Mouse (Mus musculus): ENCODE results near the gene Yars. TPM values are rescaled to one million over a fixed set of nuclear protein-coding genes. Genes with fewer than 3 reads are reported as not detected.

The Yars gene
- polyA plus RNA-seq, 1 experiment from 2014 or later = 92.2 TPM

DNA sequence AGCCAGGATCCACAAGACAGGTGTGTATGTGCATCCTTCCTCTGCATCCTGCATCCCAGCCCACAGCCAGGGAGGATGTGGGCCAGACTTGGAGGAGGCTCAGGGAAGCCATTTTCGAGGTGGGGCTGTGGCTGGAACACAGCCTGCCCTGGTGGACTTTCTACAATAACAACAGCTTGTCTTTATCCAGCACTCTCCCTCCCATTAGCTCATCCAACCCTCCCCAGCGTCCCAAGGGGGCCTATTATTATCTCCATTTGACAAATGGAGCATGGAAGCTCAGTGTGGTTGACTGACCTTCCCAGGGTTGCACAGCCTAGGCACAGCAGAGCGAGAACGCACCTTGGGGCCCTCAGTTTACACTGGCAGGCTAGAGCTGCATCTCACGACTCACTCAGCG is 71.1 kb downstream of the Yars start:
- Histone ChIP-seq H3K4me2 (no peak overlapping the region), H3K9me3 (ENCODE audit: low read depth, low read length) (no peaks in the 10 kb centered on the region), H3K27ac (ENCODE audit: low read depth) (no peak overlapping the region), H3K27me3 (ENCODE audit: insufficient read depth, low read length) (no peaks in the 10 kb centered on the region; the same call in 1 of the 2 replicates), H3K4me1 (ENCODE audit: insufficient read depth) (peaks cover 19% of the 10 kb centered on the region), H3K9ac (no peak overlapping the region), H3K36me3 (ENCODE audit: insufficient read depth) (no peaks in the 10 kb centered on the region), H3K4me3 (ENCODE audit: low read depth, low read length) (no peak overlapping the region)
- DNase-seq (peak; percentile 41), ATAC-seq (ENCODE audit: insufficient read depth) (no peak)
- TF ChIP-seq CTCF (IDR thresholded peaks at IDR 0.05; ENCODE audit: low read depth) = no peak
- 20% methylated on average over 6 of the region's 6 CpGs for WGBS

GRCm38 (mm10) chr4:129261196-129261595 is 71.6 kb downstream of the Yars start, which contains the start of gene C77080:
TSS of gene C77080 (minus strand) at chr4:129261404.
- H3K9ac ChIP-seq = no peak within 1 kb of the TSS

DNA sequence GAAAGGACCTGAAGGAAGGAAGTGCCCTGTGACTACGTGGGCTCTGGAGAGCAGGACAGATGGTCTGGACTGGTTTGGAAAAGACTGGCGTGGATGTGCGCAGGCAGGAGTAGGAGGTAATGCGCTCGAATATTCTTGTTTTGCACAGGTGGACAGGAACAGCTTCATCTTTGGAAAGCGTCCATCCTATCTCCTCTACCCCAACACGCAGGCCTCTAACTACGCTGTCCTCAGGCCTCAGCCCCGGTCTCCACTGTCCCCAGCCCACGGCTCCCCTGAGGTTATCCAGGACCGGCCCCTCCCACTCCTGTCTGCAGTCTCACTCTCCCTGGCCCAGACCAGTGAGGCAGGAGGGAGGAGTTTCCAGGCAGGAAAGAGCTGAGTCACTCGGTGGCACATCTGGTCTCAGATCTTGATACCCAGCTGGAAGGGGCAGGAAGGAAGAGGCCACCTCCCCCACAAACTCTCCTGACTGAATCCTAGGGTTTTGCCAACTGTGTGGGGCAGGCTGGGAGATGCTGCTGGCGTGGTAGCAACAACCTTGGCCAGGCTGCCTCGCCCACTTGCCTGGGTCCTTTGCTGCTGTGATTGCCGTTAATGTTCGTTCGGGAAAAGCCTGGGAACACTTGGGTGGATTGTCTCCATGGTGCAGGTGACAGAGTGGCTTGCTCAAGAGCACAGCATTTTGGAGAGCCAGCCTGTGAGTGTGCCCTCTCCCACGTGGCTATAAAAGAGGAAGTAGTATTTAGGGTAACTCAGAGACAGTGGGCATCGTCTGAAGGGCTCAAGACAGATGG is 73.9 kb downstream of the Yars start:
- H3K9me3 ChIP-seq (ENCODE audit: low read depth, low read length) = no peaks in the 10 kb centered on the region
- H3K4me2 ChIP-seq = peak overlapping the region; percentile 27; the same call in 1 of the 2 replicates
- peak overlapping the region; percentile 58; the same call in 1 of the 2 replicates for H3K27ac ChIP-seq (ENCODE audit: low read depth)
- ATAC-seq (ENCODE audit: insufficient read depth) = peak; percentile 88
- peak; percentile 74 for DNase-seq
- 25% methylated on average over 19 of the region's 19 CpGs for WGBS
- no peaks in the 10 kb centered on the region; the same call in 1 of the 2 replicates for H3K27me3 ChIP-seq (ENCODE audit: insufficient read depth, low read length)
- no peak for TF ChIP-seq CTCF (IDR thresholded peaks at IDR 0.05; ENCODE audit: low read depth)
- 0 out of 2 replicates have a peak, but pooled peaks cover 8% of the 10 kb centered on the region for H3K4me1 ChIP-seq (ENCODE audit: insufficient read depth)
- no peak overlapping the region for H3K4me3 ChIP-seq (ENCODE audit: low read depth, low read length)
- no peaks in the 10 kb centered on the region for H3K36me3 ChIP-seq (ENCODE audit: insufficient read depth)
- H3K9ac ChIP-seq = no peak overlapping the region

More at GRCm38 (mm10) chr4:129261196-129261595, 71.6 kb downstream of the Yars start, which contains the start of gene C77080:
- peaks cover 18% of the 10 kb centered on the region for H3K4me1 ChIP-seq (ENCODE audit: insufficient read depth)
- WGBS = 10% methylated on average over 4 of the region's 4 CpGs
- no peak for TF ChIP-seq CTCF (IDR thresholded peaks at IDR 0.05; ENCODE audit: low read depth)
- no peaks in the 10 kb centered on the region for H3K9me3 ChIP-seq (ENCODE audit: low read depth, low read length)
- no peak within 1 kb of the TSS for H3K27ac ChIP-seq (ENCODE audit: low read depth)
- no peaks in the 10 kb centered on the region; the same call in 1 of the 2 replicates for H3K27me3 ChIP-seq (ENCODE audit: insufficient read depth, low read length)
- ATAC-seq (ENCODE audit: insufficient read depth) = no peak
- no peaks in the 10 kb centered on the region for H3K36me3 ChIP-seq (ENCODE audit: insufficient read depth)
- no peak within 1 kb of the TSS for H3K4me2 ChIP-seq
- H3K4me3 ChIP-seq (ENCODE audit: low read depth, low read length) = no peak within 1 kb of the TSS
- DNase-seq = no peak

GRCm38 (mm10) chr4:129266191-129266590 is 76.6 kb downstream of the Yars start:
- DNase-seq = no peak
- Histone ChIP-seq H3K4me3 (ENCODE audit: low read depth, low read length) (no peak overlapping the region), H3K4me1 (ENCODE audit: insufficient read depth) (0 out of 2 replicates have a peak, but pooled peaks cover 6% of the 10 kb centered on the region), H3K4me2 (no peak overlapping the region), H3K9ac (no peak overlapping the region), H3K27ac (ENCODE audit: low read depth) (no peak overlapping the region), H3K9me3 (ENCODE audit: low read depth, low read length) (no peaks in the 10 kb centered on the region), H3K27me3 (ENCODE audit: insufficient read depth, low read length) (no peaks in the 10 kb centered on the region), H3K36me3 (ENCODE audit: insufficient read depth) (no peaks in the 10 kb centered on the region)
- no peak for TF ChIP-seq CTCF (IDR thresholded peaks at IDR 0.05; ENCODE audit: low read depth)
- ATAC-seq (ENCODE audit: insufficient read depth) = no peak
- 80% methylated on average over 4 of the region's 4 CpGs for WGBS

DNA sequence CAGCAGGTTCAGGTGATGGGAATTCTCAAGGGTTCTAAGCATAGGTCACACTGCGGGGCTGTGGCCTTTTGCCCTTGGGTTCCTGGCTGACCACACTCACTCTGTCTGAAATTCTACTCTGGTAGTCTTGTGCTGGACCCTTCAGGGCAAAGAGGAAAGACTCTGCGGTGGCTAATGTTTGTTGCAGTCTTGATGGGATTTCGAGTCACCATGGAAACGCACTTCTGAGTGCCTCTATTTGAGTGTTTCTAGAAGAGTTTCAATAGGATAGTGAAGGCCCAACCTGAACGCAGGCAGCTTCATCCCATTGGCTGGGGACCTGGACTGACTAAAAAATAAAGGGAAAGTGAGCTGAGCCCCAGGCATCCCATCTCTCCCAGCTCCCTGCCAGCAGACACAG is 77.3 kb downstream of the Yars start:
- ATAC-seq (ENCODE audit: insufficient read depth) (no peak), DNase-seq (peak; percentile 49)
- WGBS = 69% methylated on average over 5 of the region's 5 CpGs
- Histone ChIP-seq H3K4me3 (ENCODE audit: low read depth, low read length) (no peak overlapping the region), H3K9ac (no peak overlapping the region), H3K36me3 (ENCODE audit: insufficient read depth) (no peaks in the 10 kb centered on the region), H3K27ac (ENCODE audit: low read depth) (no peak overlapping the region), H3K4me1 (ENCODE audit: insufficient read depth) (0 out of 2 replicates have a peak, but pooled peaks cover 6% of the 10 kb centered on the region), H3K27me3 (ENCODE audit: insufficient read depth, low read length) (no peaks in the 10 kb centered on the region), H3K9me3 (ENCODE audit: low read depth, low read length) (no peaks in the 10 kb centered on the region), H3K4me2 (no peak overlapping the region)
- TF ChIP-seq CTCF (IDR thresholded peaks at IDR 0.05; ENCODE audit: low read depth) = no peak

DNA sequence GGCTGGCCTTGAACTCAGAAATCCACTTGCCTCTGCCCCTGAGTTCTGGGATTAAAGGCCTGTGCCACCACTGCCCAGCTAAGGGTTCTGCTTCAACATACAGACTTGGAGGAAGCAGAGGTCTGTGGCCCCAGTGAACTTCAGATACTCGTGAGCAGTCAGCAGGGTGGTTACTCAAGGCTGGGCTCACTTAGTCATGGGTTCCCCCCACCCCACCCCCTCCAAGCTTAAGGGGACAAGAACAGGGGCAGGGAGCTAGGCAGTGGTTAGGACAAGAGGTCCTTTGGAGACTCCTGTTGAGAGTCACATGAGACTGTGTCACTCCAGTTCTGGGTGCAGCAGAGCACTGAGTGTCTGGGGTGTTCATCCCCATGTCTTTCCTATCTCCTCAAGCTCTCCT is 79.1 kb downstream of the Yars start:
- Histone ChIP-seq H3K9ac (no peak overlapping the region), H3K27ac (ENCODE audit: low read depth) (no peak overlapping the region), H3K9me3 (ENCODE audit: low read depth, low read length) (no peaks in the 10 kb centered on the region), H3K27me3 (ENCODE audit: insufficient read depth, low read length) (no peaks in the 10 kb centered on the region), H3K4me3 (ENCODE audit: low read depth, low read length) (no peak overlapping the region), H3K4me2 (no peak overlapping the region), H3K4me1 (ENCODE audit: insufficient read depth) (no peaks in the 10 kb centered on the region), H3K36me3 (ENCODE audit: insufficient read depth) (no peaks in the 10 kb centered on the region)
- DNase-seq (no peak), ATAC-seq (ENCODE audit: insufficient read depth) (no peak)
- no peak for TF ChIP-seq CTCF (IDR thresholded peaks at IDR 0.05; ENCODE audit: low read depth)
- WGBS = 59% methylated on average over 1 of the region's 1 CpGs

Other genes with a start within 250 kb of the Yars start
- 17.6 and 21.2 TPM in 2 replicates for gene Azin2, start 227.3 kb upstream of the Yars start, polyA plus RNA-seq (2014; fragmentation: Nextera tagmentation; extraction: Ambion mirVana)
- gene Ak2, start 197.8 kb upstream of the Yars start, polyA plus RNA-seq (2014; fragmentation: Nextera tagmentation; extraction: Ambion mirVana) = 138 and 148 TPM in 2 replicates
- 7.9 and 8.5 TPM in 2 replicates for gene Rnf19b, start 131.5 kb upstream of the Yars start, polyA plus RNA-seq (2014; fragmentation: Nextera tagmentation; extraction: Ambion mirVana)
- gene Tmem54, start 84.2 kb upstream of the Yars start, polyA plus RNA-seq (2014; fragmentation: Nextera tagmentation; extraction: Ambion mirVana) = 11.9 and 13.1 TPM in 2 replicates
- 0.92 and 1.7 TPM in 2 replicates for gene Hpca, start 67.7 kb upstream of the Yars start, polyA plus RNA-seq (2014; fragmentation: Nextera tagmentation; extraction: Ambion mirVana)
- gene Fndc5, start 52.8 kb upstream of the Yars start, polyA plus RNA-seq (2014; fragmentation: Nextera tagmentation; extraction: Ambion mirVana) = 2.1 and 2.2 TPM in 2 replicates
- gene S100pbp, start within 50 bp of the Yars start, polyA plus RNA-seq (2014; fragmentation: Nextera tagmentation; extraction: Ambion mirVana) = 17.3 and 18.1 TPM in 2 replicates
- gene C77080, start 71.6 kb downstream of the Yars start, polyA plus RNA-seq (2014; fragmentation: Nextera tagmentation; extraction: Ambion mirVana) = 2.8 and 3.2 TPM in 2 replicates
- 0.33 and 0.54 TPM in 2 replicates for gene Sync, start 97.9 kb downstream of the Yars start, polyA plus RNA-seq (2014; fragmentation: Nextera tagmentation; extraction: Ambion mirVana)
- gene Rbbp4, start 145.6 kb downstream of the Yars start, polyA plus RNA-seq (2014; fragmentation: Nextera tagmentation; extraction: Ambion mirVana) = 387 and 402 TPM in 2 replicates
- gene Zbtb8os, start 145.9 kb downstream of the Yars start, polyA plus RNA-seq (2014; fragmentation: Nextera tagmentation; extraction: Ambion mirVana) = 49.2 and 51.6 TPM in 2 replicates
- 14.7 and 16.2 TPM in 2 replicates for gene Zbtb8a, start 188.4 kb downstream of the Yars start, polyA plus RNA-seq (2014; fragmentation: Nextera tagmentation; extraction: Ambion mirVana)